Mouse (Mus musculus): Measurements from ENCODE around the gene Rps19. TPM values are rescaled to one million over a fixed set of nuclear protein-coding genes. Genes with fewer than 3 reads are reported as not detected.

Gene Rps19
- polyA plus RNA-seq, 1 experiment from 2014 or later: 2,332 TPM

GRCm38 (mm10) chr7:24918763-24919323, 34.7 kb downstream of the Rps19 start:
- WGBS: 90% methylated on average over 20 of the region's 20 CpGs
- Histone ChIP-seq H3K27ac (replicated peaks; ENCODE audit: low read depth, low read length) (no peak overlapping the region), H3K9ac (ENCODE audit: low read length) (no peak overlapping the region), H3K4me2 (ENCODE audit: low read depth, severe bottlenecking) (no peak overlapping the region), H3K9me3 (ENCODE audit: control insufficient read depth, low read length) (no peaks in the 10 kb centered on the region), H3K27me3 (ENCODE audit: control insufficient read depth, insufficient read depth, low read length) (no peaks in the 10 kb centered on the region), H3K4me1 (ENCODE audit: control insufficient read depth, insufficient read depth, low read length) (no peaks in the 10 kb centered on the region), H3K36me3 (ENCODE audit: control insufficient read depth, insufficient read depth, low read length) (peaks cover 39% of the 10 kb centered on the region), H3K4me3 (ENCODE audit: low read depth, low read length) (no peak overlapping the region)
- no peak for DNase-seq (ENCODE audit: low spot score)
- peak; percentile 37; the same call in 1 of the 2 replicates for ATAC-seq (ENCODE audit: insufficient number of reproducible peaks, low FRiP score, low TSS enrichment, low read depth)

DNA sequence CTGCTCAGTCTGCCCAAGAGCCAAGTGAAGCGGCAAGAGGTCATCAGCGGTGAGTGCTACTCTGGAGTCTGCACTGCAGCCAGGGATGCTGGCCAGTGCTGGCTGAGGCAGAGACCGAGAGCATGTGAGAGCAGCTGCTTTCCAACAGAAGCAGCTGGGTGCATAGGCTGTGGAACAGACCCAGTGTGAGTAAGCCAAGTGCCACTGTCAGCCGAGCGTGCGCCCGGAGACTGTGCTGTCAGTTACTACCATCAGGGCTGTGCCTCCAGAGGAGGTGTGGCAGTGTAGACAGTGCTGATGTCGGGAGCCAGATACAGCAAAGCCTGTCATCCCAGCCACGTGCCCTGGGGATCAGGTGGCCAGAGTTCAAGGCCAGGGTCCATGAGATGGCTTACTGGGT, 35.6 kb downstream of the Rps19 start:
- WGBS: 89% methylated on average over 9 of the region's 9 CpGs
- DNase-seq (ENCODE audit: low spot score): no peak
- Histone ChIP-seq H3K9me3 (ENCODE audit: control insufficient read depth, low read length) (no peaks in the 10 kb centered on the region), H3K27ac (replicated peaks; ENCODE audit: low read depth, low read length) (no peak overlapping the region), H3K4me1 (ENCODE audit: control insufficient read depth, insufficient read depth, low read length) (no peaks in the 10 kb centered on the region), H3K4me2 (ENCODE audit: low read depth, severe bottlenecking) (no peak overlapping the region), H3K4me3 (ENCODE audit: low read depth, low read length) (no peak overlapping the region), H3K27me3 (ENCODE audit: control insufficient read depth, insufficient read depth, low read length) (no peaks in the 10 kb centered on the region), H3K9ac (ENCODE audit: low read length) (no peak overlapping the region), H3K36me3 (ENCODE audit: control insufficient read depth, insufficient read depth, low read length) (peaks cover 46% of the 10 kb centered on the region)
- no peak for ATAC-seq (ENCODE audit: insufficient number of reproducible peaks, low FRiP score, low TSS enrichment, low read depth)

GRCm38 (mm10) chr7:24930475-24930874, 46.3 kb downstream of the Rps19 start:
- DNase-seq (ENCODE audit: low spot score): no peak
- H3K27me3 ChIP-seq (ENCODE audit: control insufficient read depth, insufficient read depth, low read length): peaks cover 60% of the 10 kb centered on the region
- no peak overlapping the region for H3K9ac ChIP-seq (ENCODE audit: low read length)
- ATAC-seq (ENCODE audit: insufficient number of reproducible peaks, low FRiP score, low TSS enrichment, low read depth): no peak
- no peak overlapping the region for H3K27ac ChIP-seq (replicated peaks; ENCODE audit: low read depth, low read length)
- no peaks in the 10 kb centered on the region for H3K4me1 ChIP-seq (ENCODE audit: control insufficient read depth, insufficient read depth, low read length)
- 57% methylated on average over 6 of the region's 6 CpGs for WGBS
- H3K9me3 ChIP-seq (ENCODE audit: control insufficient read depth, low read length): no peaks in the 10 kb centered on the region
- H3K4me2 ChIP-seq (ENCODE audit: low read depth, severe bottlenecking): no peak overlapping the region
- H3K4me3 ChIP-seq (ENCODE audit: low read depth, low read length): no peak overlapping the region
- peaks cover 7% of the 10 kb centered on the region; the same call in 1 of the 2 replicates for H3K36me3 ChIP-seq (ENCODE audit: control insufficient read depth, insufficient read depth, low read length)

- ATAC-seq (ENCODE audit: insufficient number of reproducible peaks, low FRiP score, low TSS enrichment, low read depth): no peak
- WGBS: 0% methylated on average over 15 of the region's 15 CpGs
- Histone ChIP-seq H3K4me2 (ENCODE audit: low read depth, severe bottlenecking) (no peak overlapping the region), H3K27ac (replicated peaks; ENCODE audit: low read depth, low read length) (no peak overlapping the region), H3K27me3 (ENCODE audit: control insufficient read depth, insufficient read depth, low read length) (peaks cover 70% of the 10 kb centered on the region), H3K36me3 (ENCODE audit: control insufficient read depth, insufficient read depth, low read length) (peaks cover 4% of the 10 kb centered on the region; the same call in 1 of the 2 replicates), H3K9me3 (ENCODE audit: control insufficient read depth, low read length) (no peaks in the 10 kb centered on the region), H3K4me3 (ENCODE audit: low read depth, low read length) (no peak overlapping the region), H3K4me1 (ENCODE audit: control insufficient read depth, insufficient read depth, low read length) (no peaks in the 10 kb centered on the region), H3K9ac (ENCODE audit: low read length) (no peak overlapping the region)
- peak; percentile 29 for DNase-seq (ENCODE audit: low spot score)
Observed at GRCm38 (mm10) chr7:24931651-24932050, 47.5 kb downstream of the Rps19 start.

Other genes starting within 250 kb of the Rps19 start
- 1.7 and 2.8 TPM in 2 replicates for gene Lypd3, start 247.8 kb upstream of the Rps19 start, polyA plus RNA-seq (2014; fragmentation: Nextera tagmentation; extraction: Ambion mirVana)
- not detected in 2 replicates for gene Tex101, start 207.7 kb upstream of the Rps19 start, polyA plus RNA-seq (2014; fragmentation: Nextera tagmentation; extraction: Ambion mirVana)
- gene BC049730, start 175.1 kb upstream of the Rps19 start, polyA plus RNA-seq (2014; fragmentation: Nextera tagmentation; extraction: Ambion mirVana): not detected in 2 replicates
- gene Gm4763, start 157.5 kb upstream of the Rps19 start, polyA plus RNA-seq (2014; fragmentation: Nextera tagmentation; extraction: Ambion mirVana): not detected in 2 replicates
- gene Cd177, start 124.1 kb upstream of the Rps19 start, polyA plus RNA-seq (2014; fragmentation: Nextera tagmentation; extraction: Ambion mirVana): not detected in 2 replicates
- 0.24 TPM in 1 of 2 replicates, not detected in the other for gene Ceacam10, start 107.2 kb upstream of the Rps19 start, polyA plus RNA-seq (2014; fragmentation: Nextera tagmentation; extraction: Ambion mirVana)
- gene Gm9844, start 22.2 kb upstream of the Rps19 start, polyA plus RNA-seq (2014; fragmentation: Nextera tagmentation; extraction: Ambion mirVana): 20.0 and 22.1 TPM in 2 replicates
- not detected in 2 replicates for gene Lypd4, start 14.4 kb upstream of the Rps19 start, polyA plus RNA-seq (2014; fragmentation: Nextera tagmentation; extraction: Ambion mirVana)
- 0.11 TPM in 1 of 2 replicates, not detected in the other for gene Dmrtc2, start 14.3 kb upstream of the Rps19 start, polyA plus RNA-seq (2014; fragmentation: Nextera tagmentation; extraction: Ambion mirVana)
- gene Cd79a, start 13.0 kb downstream of the Rps19 start, polyA plus RNA-seq (2014; fragmentation: Nextera tagmentation; extraction: Ambion mirVana): 0.30 and 0.56 TPM in 2 replicates
- gene Arhgef1, start 18.5 kb downstream of the Rps19 start, polyA plus RNA-seq (2014; fragmentation: Nextera tagmentation; extraction: Ambion mirVana): 69.9 and 84.4 TPM in 2 replicates
- gene Gm4881, start 60.1 kb downstream of the Rps19 start, polyA plus RNA-seq (2014; fragmentation: Nextera tagmentation; extraction: Ambion mirVana): not detected in 2 replicates
- gene Rabac1, start 88.4 kb downstream of the Rps19 start, polyA plus RNA-seq (2014; fragmentation: Nextera tagmentation; extraction: Ambion mirVana): 78.1 and 81.4 TPM in 2 replicates
- gene Atp1a3, start 121.6 kb downstream of the Rps19 start, polyA plus RNA-seq (2014; fragmentation: Nextera tagmentation; extraction: Ambion mirVana): 0.13 and 0.23 TPM in 2 replicates
- gene Grik5, start 188.0 kb downstream of the Rps19 start, polyA plus RNA-seq (2014; fragmentation: Nextera tagmentation; extraction: Ambion mirVana): 9.7 and 10.0 TPM in 2 replicates
- 28.1 and 30.1 TPM in 2 replicates for gene Zfp574, start 188.2 kb downstream of the Rps19 start, polyA plus RNA-seq (2014; fragmentation: Nextera tagmentation; extraction: Ambion mirVana)

All from limb, embryonic 11.5 days (tissue).